In the genomic region with DNA sequence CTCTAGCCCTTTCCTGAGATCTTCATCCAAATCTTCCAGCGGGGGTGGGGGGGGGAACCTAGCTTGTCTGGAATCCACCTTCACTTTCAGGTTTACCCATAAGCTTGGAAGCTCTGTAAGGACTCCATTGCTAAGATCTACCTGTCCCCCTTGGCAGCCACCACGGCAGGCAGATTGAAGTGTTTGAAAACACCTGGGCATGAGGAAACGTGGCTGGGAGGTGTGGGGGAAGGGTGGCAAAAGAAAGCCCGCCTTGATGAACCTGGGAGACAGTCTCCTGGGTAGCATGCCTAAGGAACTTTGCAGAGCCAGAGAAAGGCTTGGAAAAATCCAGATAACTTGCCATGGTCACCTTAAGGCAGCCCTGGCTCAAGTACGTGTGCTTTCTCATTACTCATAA, we compare ENCODE assay signal across 26 mouse cellular contexts.
DNase-seq lines count a peak whose midpoint lies in the region; ATAC-seq and TF ChIP-seq lines count a peak whose summit lies in the region.
"Had no signal": no experiment of that assay in that cellular context is flagged by ENCODE, and none has a peak within 500 bp of the region (broad histone marks: within the 10 kb centered on the region; RNA-seq: fewer than 3 reads in every experiment).

No protein-coding gene starts in this region.

- peak overlapping the region; percentile 54 for H3K27ac ChIP-seq in lung, postnatal 0 days (ENCODE audit: low read length)
- H3K27ac ChIP-seq: embryonic facial prominence, embryonic 12.5 days; embryonic facial prominence, embryonic 15.5 days; forebrain, embryonic 12.5 days; forebrain, embryonic 15.5 days; hindbrain, embryonic 10.5 days; hindbrain, embryonic 13.5 days had no signal

- TF ChIP-seq EP300 in lung, postnatal 0 days (IDR thresholded peaks at IDR 0.05), result no peak

- TF ChIP-seq CTCF in lung, postnatal 0 days (IDR thresholded peaks at IDR 0.05), result no peak

- DNase-seq in lung, adult 18-20 months, result peak; percentile 59 to 72
- DNase-seq in lung, postnatal 14 days, result no peak
- peak; percentile 29 for DNase-seq in lung, postnatal 0 days (ENCODE audit: low spot score)
- DNase-seq in lung, postnatal 36 days, result peak; percentile 67
- DNase-seq in left cerebral cortex, adult 11 months (ENCODE audit: low spot score), result no peak
- no peak for DNase-seq in testis, postnatal 10 days (ENCODE audit: low spot score)
- DNase-seq in embryo, embryonic 11 days, result no peak
- DNase-seq: adrenal gland, adult 8-10 months; adrenal gland, postnatal 25 days; cerebellum, adult 11-12 months; cerebellum, adult 9-10 months; cerebellum, postnatal 14 days; gastrocnemius, postnatal 25 days; heart, adult 18-20 months; heart, postnatal 10 days; heart, postnatal 36 days had no signal

- no peaks in the 10 kb centered on the region for H3K9me3 ChIP-seq in lung, postnatal 0 days (ENCODE audit: low read length)
- H3K9me3 ChIP-seq: embryonic facial prominence, embryonic 12.5 days; embryonic facial prominence, embryonic 15.5 days; forebrain, embryonic 15.5 days; heart, embryonic 15.5 days; hindbrain, embryonic 13.5 days had no signal

- ATAC-seq in lung, postnatal 0 days, result peak; percentile 49
- no peak for ATAC-seq in inflammation-experienced regulatory T-cells, adult 6 months
- ATAC-seq: activated CD4-positive, CD25-positive, alpha-beta regulatory T cell, adult 4 months; forebrain, embryonic 15.5 days had no signal

- H3K27me3 ChIP-seq in lung, postnatal 0 days (replicated peaks; ENCODE audit: insufficient read depth, low read length), result 0 out of 2 replicates have a peak, but pooled peaks cover 3% of the 10 kb centered on the region
- H3K27me3 ChIP-seq: embryonic facial prominence, embryonic 12.5 days; forebrain, embryonic 15.5 days; heart, embryonic 15.5 days; hindbrain, embryonic 13.5 days had no signal

- no peak overlapping the region for H3K9ac ChIP-seq in lung, postnatal 0 days (replicated peaks; ENCODE audit: low read depth)
- H3K9ac ChIP-seq: embryonic facial prominence, embryonic 12.5 days; embryonic facial prominence, embryonic 15.5 days; forebrain, embryonic 12.5 days; forebrain, embryonic 15.5 days; heart, embryonic 12.5 days; heart, embryonic 15.5 days; hindbrain, embryonic 13.5 days had no signal

- no peak overlapping the region for H3K4me3 ChIP-seq in lung, postnatal 0 days (ENCODE audit: low read depth, low read length)
- H3K4me3 ChIP-seq: embryonic facial prominence, embryonic 12.5 days; embryonic facial prominence, embryonic 15.5 days; forebrain, embryonic 12.5 days; forebrain, embryonic 15.5 days; heart, embryonic 12.5 days; heart, embryonic 15.5 days; hindbrain, embryonic 10.5 days; hindbrain, embryonic 13.5 days had no signal

- WGBS in lung, postnatal 0 days, result 49% methylated on average over 5 of the region's 5 CpGs

- H3K4me1 ChIP-seq in lung, postnatal 0 days (ENCODE audit: insufficient read depth, low read depth, low read length), result no peaks in the 10 kb centered on the region
- H3K4me1 ChIP-seq: embryonic facial prominence, embryonic 12.5 days had no signal

- 0 out of 2 replicates have a peak overlapping the region, but pooled peaks have one; percentile 30 for H3K4me2 ChIP-seq in lung, postnatal 0 days (replicated peaks; ENCODE audit: low read depth, low read length)
- H3K4me2 ChIP-seq: embryonic facial prominence, embryonic 12.5 days; embryonic facial prominence, embryonic 15.5 days; forebrain, embryonic 12.5 days; forebrain, embryonic 15.5 days; heart, embryonic 12.5 days; heart, embryonic 15.5 days; hindbrain, embryonic 13.5 days had no signal

- H3K36me3 ChIP-seq in lung, postnatal 0 days (ENCODE audit: insufficient read depth, low read length), result no peaks in the 10 kb centered on the region
- H3K36me3 ChIP-seq: embryonic facial prominence, embryonic 12.5 days; embryonic facial prominence, embryonic 15.5 days; forebrain, embryonic 12.5 days; forebrain, embryonic 15.5 days; heart, embryonic 12.5 days; heart, embryonic 15.5 days; hindbrain, embryonic 10.5 days; hindbrain, embryonic 13.5 days had no signal

Comparison
In these comparisons a context has a peak if more than half of its experiments do, and no peak if none do; other contexts are left out.
1. DNase-seq: peak in lung, adult 18-20 months (2 of 2), lung, postnatal 0 days (single experiment) and lung, postnatal 36 days (single experiment); none in lung, postnatal 14 days (single experiment), left cerebral cortex, adult 11 months (single experiment), testis, postnatal 10 days (single experiment) and embryo, embryonic 11 days (single experiment).